Mouse (Mus musculus): ENCODE measurements at regions not wholly inside any gene's neighbourhood (a gene's known extent, or its start where the extent isn't known, plus 50 kb on each side); places are given as distances from the start of the nearest gene placed in this dataset.

DNA sequence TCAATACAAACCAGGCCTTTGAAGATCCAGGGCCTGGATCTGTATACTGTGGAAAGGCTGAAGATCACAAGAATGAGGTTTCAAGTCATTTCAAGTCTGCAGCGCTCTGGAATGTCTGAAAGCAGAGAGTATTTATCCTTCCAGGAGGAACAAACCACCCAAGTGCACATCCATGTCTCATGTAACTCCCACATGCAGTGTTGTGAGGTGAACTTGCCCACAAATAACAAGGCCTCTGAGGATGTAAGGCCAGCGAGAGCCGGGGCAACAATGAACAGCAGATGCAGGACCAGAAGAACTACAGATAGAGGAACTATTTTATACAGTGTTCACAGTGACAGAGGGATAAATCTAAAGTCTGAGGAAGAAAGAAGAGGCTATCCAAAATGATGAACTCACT is 442.4 kb downstream of the Slc4a3 start:
- no peak for DNase-seq (ENCODE audit: low spot score in 2 of 2)

DNA sequence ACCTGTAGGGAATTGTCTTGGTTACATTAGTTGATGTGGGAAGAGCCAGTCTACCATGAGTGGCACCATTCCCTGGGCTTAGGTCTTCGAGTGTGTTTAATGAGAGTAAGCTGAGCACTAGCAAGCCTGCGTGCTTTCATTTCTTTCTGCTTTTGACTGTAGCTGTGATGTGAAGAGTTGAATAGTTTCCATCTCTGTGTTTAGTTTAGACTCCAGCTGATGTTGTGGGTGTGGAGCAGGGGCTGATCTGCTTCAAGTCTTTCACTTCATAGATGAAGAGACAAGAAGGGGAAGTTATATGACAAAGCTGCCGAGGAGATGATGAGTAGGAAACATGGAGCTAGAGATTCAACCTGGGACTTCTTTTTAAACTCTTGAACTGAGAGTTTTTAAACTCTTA is 446.0 kb downstream of the Slc4a3 start:
- no peak for DNase-seq (ENCODE audit: low spot score in 2 of 2)

DNA sequence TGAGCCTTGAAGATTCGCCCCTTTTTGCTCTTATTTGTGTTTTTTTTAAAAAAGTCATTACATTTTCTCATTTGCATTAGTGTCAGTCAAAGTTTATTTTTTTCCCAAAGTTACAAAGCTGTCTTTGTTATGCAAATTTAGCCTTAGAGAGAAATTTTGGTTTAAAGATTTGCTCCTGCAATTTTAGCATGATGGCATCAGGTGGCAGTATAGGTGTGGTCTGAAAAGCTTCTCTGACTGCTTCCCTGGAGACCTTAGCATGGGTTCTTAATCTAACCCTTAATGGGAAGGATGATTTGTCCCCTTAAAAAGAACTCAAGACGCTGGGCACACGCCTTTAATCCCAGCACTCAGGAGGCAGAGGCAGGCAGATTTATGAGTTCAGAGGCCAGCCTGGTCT is 451.2 kb downstream of the Slc4a3 start:
- DNase-seq (ENCODE audit: low spot score in 2 of 2): no peak

GRCm38 (mm10) chr1:76001124-76001523 is 455.1 kb downstream of the Slc4a3 start:
- DNase-seq (ENCODE audit: low spot score in 2 of 2): peak; percentile 29 to 32

DNA sequence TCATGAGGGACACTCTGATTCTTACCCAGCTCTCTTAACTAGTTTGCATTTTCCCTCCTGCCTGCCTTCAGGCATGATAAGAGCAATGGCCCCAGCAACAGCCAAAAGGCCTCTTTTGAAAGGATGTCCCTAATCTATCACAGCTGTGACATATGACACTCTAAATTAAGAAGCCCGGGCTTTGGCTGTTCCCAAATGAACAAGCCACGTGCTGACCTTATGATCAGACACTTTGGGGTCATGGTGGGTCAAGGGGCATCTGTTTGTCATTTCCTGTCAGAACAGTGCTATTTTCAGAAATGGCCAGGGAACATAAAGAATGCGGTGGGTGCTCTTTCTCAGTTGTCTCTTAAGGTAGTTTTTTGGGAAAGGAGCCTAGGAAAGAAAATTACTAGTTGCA is 463.5 kb downstream of the Slc4a3 start:
- no peak for DNase-seq (ENCODE audit: low spot score in 2 of 2)

DNA sequence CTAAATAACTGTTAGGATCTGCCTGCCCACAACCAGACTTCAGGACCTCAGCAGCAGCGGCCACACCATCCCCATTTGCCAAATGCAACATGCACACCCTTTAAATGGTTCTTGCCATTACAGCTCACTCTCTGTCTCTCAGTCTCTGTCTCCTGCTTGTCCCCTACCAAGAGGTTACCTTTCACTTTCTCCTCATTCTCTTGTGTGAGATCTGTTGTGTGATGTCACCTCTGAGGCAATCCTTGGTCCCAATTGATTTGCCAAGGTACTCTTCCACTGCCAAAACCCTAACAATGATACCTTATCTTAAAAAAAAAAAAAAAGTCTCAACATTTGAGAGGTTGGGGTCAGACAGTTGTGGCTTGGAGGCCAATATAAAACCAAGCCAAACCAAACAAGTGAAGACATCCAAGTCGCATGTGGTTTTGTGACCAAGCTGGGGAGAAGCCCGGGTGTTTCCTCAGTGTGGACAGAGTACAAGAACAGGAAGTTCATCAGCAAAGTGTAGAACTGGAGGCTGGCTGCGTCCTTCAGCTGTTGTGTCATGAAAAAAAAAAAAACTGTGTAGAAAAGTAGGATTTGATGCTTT is 464.2 kb downstream of the Slc4a3 start:
- DNase-seq (ENCODE audit: low spot score in 2 of 2): no peak

DNA sequence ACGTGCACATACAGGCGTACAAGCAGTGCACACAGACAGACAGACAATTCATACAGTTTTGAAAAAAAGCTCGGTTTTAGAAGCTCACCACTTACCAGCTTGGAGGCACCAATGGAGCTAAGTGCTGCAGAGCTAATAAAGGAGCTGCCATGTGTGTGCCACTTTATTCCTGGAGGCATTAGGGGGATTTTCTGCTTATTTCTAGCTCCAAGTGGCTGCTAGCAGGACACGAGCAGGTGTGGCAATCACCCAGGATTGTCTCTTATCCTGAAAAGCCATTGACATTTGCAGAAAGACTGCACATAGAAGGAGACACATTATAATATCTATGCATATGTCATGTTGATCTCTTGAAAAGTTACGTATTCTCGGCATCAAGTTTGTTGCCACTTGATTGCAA is 472.5 kb downstream of the Slc4a3 start:
- no peak for DNase-seq (ENCODE audit: low spot score in 2 of 2)

- no peak for DNase-seq (ENCODE audit: low spot score in 2 of 2)
Observed at GRCm38 (mm10) chr1:76019071-76019470, 473.0 kb downstream of the Slc4a3 start.

GRCm38 (mm10) chr1:76024650-76025049 is 478.6 kb downstream of the Slc4a3 start:
- DNase-seq (ENCODE audit: low spot score in 2 of 2): no peak

- no peak for DNase-seq (ENCODE audit: low spot score in 2 of 2)
Observed at GRCm38 (mm10) chr1:76025389-76025788, 479.3 kb downstream of the Slc4a3 start.

DNA sequence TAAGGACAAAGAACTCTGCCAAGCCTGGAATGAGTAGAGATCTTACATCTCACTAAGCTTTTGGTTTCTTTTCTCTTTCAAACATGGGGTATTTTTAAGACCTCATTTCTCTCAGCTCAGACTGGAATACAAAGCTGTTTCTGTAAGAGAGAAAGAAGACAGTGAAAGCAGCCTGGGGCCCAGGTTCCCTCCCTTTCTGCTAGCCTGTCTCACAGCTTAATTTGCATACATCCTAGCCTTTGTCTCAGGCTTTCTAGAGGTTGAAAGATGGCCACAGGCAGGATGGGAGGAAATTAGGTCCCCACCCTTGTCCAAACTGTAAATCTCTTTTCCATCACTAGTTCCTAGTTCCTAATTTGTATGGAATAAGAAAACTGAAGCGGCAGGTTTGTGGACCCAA is 483.0 kb downstream of the Slc4a3 start:
- DNase-seq (ENCODE audit: low spot score in 2 of 2): no peak

DNA sequence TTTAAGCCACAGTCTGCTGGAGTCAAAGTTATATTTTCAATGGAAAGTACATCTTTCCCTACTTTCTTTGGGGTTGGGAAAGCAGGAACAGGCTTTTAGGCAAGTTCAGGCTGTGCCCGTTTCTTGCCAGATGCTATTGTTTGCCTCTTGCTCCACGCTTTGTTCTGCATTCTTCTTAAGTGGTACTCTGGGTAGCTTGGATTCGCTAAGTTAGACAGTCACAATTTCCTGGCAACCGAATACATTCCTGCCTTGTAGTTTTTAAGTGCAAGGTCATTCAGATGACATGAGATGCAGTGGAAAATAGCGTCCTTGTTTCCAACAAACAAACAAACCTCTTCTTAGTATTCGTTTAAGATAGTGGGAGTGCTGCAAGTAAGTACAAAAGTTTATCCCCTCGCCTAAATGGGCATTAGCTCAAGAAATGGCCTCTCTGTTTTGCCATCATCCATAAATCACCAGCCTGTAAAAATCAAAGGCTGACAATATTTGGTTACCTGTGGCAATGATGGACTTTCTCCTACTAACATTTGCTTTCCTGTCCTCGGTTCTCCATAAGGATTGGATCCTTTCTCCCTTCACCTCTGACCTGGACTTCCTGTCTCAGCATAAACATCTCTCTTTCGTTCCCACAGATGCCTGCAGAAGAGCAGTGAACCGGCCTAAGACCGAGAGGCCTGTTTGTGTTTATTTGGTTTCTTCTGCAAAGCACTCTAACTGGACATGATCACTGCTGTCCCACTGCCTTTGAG is 485.3 kb downstream of the Slc4a3 start:
- no peak for DNase-seq (ENCODE audit: low spot score in 2 of 2)

- DNase-seq (ENCODE audit: low spot score in 2 of 2): no peak
Observed at GRCm38 (mm10) chr1:76031923-76032285, 485.8 kb downstream of the Slc4a3 start.

- DNase-seq (ENCODE audit: low spot score in 2 of 2): no peak
Observed at GRCm38 (mm10) chr1:76032626-76033025, 486.6 kb downstream of the Slc4a3 start.

DNA sequence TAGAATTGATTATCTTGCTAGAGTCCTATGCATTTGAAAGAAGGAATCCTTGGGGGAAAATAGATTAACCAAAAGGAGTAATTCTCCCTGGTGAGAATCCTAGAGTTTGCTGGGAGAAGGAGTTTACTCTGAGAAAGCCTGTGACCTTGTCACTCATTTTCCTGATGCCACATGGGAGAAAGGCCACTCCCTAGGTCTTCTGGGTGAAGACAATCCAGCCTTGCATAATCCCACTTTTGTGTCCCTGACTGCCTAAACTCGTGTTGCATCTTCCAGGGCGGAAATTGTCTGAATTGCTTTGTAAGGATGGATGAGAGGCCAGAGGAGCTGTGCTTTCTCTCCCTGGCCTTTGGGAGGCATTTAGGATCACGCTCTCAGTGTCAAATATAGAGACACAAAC is 490.2 kb downstream of the Slc4a3 start:
- DNase-seq (ENCODE audit: low spot score in 2 of 2): no peak

DNA sequence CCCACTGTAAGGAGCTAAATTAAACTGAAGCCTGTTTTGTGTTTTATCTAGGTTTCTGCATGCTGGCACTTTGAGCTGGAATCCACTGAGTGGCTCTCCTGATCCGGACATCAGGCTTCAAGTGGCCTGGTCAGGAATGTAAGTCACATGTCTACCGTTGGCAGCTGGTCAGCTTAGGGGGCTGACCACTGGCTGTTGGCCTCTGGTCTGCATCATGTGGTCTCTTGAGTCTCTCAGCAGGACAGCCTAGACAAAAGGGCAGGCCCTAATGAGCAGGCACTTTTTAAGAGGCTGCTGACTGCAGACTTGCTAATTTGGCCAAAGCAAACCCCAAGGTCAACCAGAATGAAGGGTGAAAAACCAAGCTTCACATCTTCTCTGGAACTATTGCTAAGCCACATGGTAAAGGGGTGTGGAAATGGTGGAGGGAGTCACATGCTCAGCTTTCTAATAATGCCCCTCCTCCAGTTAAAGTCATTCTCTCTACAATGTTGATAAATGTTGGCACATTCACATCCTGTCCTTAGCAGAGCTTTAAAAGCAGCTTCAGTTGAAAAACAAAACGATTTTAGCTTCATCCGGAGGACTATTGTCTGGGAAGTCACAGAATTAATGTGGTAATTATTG is 493.1 kb downstream of the Slc4a3 start:
- DNase-seq (ENCODE audit: low spot score in 2 of 2): peak; percentile 46 to 58

- no peak for DNase-seq (ENCODE audit: low spot score in 2 of 2)
Observed at GRCm38 (mm10) chr1:76039661-76040060, 493.6 kb downstream of the Slc4a3 start.

- no peak for DNase-seq (ENCODE audit: low spot score in 2 of 2)
Observed at GRCm38 (mm10) chr1:76050264-76050663, 504.2 kb downstream of the Slc4a3 start.

DNA sequence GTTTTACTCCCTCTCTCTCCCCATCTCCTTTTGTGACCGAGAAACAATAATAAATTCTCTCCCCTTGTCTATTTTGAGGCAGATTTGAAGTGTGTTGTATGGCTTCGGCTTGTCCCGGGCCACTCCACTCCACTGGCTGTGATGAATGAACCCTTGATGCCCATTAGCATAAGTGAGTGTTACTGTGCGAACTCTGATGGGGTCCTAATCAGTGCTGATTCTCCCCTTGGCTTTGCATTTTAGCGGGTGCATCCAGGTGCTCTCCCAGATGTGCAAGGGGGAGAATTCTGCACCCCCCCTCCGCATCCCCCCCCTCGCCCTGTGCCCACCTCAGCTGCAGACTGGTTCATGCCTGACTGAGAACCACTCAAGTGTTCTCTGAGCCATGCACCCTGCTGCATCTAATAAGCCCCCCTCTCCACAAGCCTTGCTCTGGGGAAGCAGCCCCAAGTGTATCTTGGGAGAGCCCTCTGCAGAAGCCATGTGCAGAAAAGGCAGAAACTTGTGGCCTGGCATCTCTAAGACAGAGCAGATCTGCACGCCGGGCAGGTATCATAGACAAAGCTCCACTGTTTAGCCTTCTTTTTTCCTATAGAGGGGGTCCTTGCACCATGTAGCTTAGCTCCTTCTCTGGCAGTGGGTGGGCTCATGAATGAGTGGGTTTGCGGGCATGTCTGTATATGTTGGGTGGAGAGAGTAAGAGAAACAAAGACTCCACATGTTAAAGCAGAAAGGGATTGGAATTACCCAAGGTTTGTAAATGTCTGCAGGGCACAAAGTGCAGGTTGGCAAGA is 507.5 kb downstream of the Slc4a3 start:
- DNase-seq (ENCODE audit: low spot score in 2 of 2): no peak

- no peak for DNase-seq (ENCODE audit: low spot score in 2 of 2)
Observed at GRCm38 (mm10) chr1:76065783-76066182, 519.7 kb downstream of the Slc4a3 start.

- DNase-seq (ENCODE audit: low spot score in 2 of 2): peak; percentile 63 to 65
Observed at GRCm38 (mm10) chr1:76070831-76071321, 524.8 kb downstream of the Slc4a3 start.

DNA sequence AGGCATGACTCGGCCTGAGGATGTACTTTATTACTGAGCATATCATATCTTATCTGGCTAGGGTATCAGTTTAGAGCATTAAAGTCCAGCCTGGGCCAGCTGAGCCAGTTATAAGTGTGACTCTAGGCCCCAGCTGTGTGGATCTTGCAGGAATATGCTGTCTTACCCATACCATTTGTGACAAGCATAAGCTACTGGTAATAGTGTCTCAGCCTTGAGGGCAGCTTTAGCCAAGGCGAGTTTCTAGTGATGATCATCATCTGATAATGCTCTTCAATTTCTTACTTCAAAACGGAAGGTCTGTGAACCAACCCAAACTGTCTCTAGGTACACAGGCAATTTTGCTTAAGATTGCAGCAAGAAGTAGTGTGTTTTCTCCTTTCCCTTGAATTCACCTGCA is 529.1 kb downstream of the Slc4a3 start:
- DNase-seq (ENCODE audit: low spot score in 2 of 2): no peak

Data from layer of hippocampus, postnatal 10 days (tissue).